In the genomic region with DNA sequence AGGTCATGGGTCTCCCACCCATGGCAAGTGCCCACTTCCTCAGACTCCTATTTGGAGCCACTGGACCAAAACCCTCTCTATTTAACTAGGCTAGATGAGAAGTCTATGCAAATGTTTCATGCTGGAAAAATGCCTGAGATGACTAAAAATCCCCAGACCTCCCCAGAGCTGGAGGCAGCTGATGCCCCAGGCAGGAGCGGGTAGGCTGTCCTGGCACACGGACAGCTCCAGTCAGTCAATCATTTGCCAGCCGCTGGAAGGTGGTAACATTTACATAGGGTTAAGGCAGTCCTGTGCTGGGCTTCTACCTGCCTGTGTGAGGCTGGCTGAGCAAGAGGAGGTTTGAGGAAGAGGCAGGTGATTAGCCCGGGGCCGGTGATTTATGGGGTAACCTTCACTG, we compare ENCODE assay signal across 14 mouse cellular contexts. TPM values are rescaled to one million over a fixed set of nuclear protein-coding genes. Genes with fewer than 3 reads are reported as not detected.
DNase-seq lines count a peak whose midpoint lies in the region; ATAC-seq and TF ChIP-seq lines count a peak whose summit lies in the region.
"Had no signal": no experiment of that assay in that cellular context is flagged by ENCODE, and none has a peak within 500 bp of the region (broad histone marks: within the 10 kb centered on the region; RNA-seq: fewer than 3 reads in every experiment).

No protein-coding gene starts in this region.

- TF ChIP-seq POLR2A in brain, embryonic 14.5 days (IDR thresholded peaks at IDR 0.05; ENCODE audit: borderline replicate concordance, extremely low read depth, insufficient read depth, insufficient read length, poor library complexity, severe bottlenecking): no peak

- no peak overlapping the region for H3K4me2 ChIP-seq in kidney, postnatal 0 days (ENCODE audit: low read length)
- H3K4me2 ChIP-seq: embryonic facial prominence, embryonic 15.5 days; midbrain, embryonic 12.5 days; neural tube, embryonic 13.5 days had no signal

- no peak overlapping the region for H3K4me3 ChIP-seq in kidney, postnatal 0 days (replicated peaks; ENCODE audit: low read depth, low read length)
- H3K4me3 ChIP-seq: embryonic facial prominence, embryonic 15.5 days; layer of hippocampus, adult 2 months; midbrain, embryonic 12.5 days; neural tube, embryonic 13.5 days had no signal

- no peaks in the 10 kb centered on the region for H3K36me3 ChIP-seq in kidney, postnatal 0 days (ENCODE audit: insufficient read depth, low read length)
- H3K36me3 ChIP-seq: embryonic facial prominence, embryonic 15.5 days; midbrain, embryonic 12.5 days; neural tube, embryonic 13.5 days had no signal

- H3K9ac ChIP-seq in kidney, postnatal 0 days (ENCODE audit: low read depth, low read length): no peak overlapping the region
- H3K9ac ChIP-seq: embryonic facial prominence, embryonic 15.5 days; midbrain, embryonic 12.5 days; neural tube, embryonic 13.5 days had no signal

- no peaks in the 10 kb centered on the region for H3K27me3 ChIP-seq in kidney, postnatal 0 days (ENCODE audit: insufficient read depth, low read length)
- H3K27me3 ChIP-seq: embryonic facial prominence, embryonic 15.5 days; midbrain, embryonic 12.5 days; neural tube, embryonic 13.5 days had no signal

- H3K4me1 ChIP-seq in kidney, postnatal 0 days (replicated peaks; ENCODE audit: insufficient read depth, low read length): no peaks in the 10 kb centered on the region
- H3K4me1 ChIP-seq: midbrain, embryonic 12.5 days; neural tube, embryonic 13.5 days had no signal

- ATAC-seq in frontal cortex, adult (ENCODE audit: low TSS enrichment): peak; percentile 69; the same call in 1 of the 2 replicates
- peak; percentile 95 for ATAC-seq in kidney, postnatal 0 days (replicated peaks; ENCODE audit: low FRiP score, low read depth)
- no peak for ATAC-seq in megakaryocyte-erythroid progenitor cell, adult 5-6 weeks (replicated peaks; ENCODE audit: low FRiP score, low TSS enrichment, poor library complexity, severe bottlenecking)
- ATAC-seq in erythroblast, adult 5-6 weeks (replicated peaks; ENCODE audit: low FRiP score, poor library complexity, severe bottlenecking): no peak
- no peak for ATAC-seq in cerebellum, adult (ENCODE audit: insufficient number of reproducible peaks, low FRiP score, low TSS enrichment)
- ATAC-seq: CD4-positive, CD25-positive, alpha-beta regulatory T cell, adult 4 months had no signal

- H3K9me3 ChIP-seq in kidney, postnatal 0 days (replicated peaks; ENCODE audit: low read length): no peaks in the 10 kb centered on the region
- H3K9me3 ChIP-seq: embryonic facial prominence, embryonic 15.5 days; midbrain, embryonic 12.5 days; neural tube, embryonic 13.5 days had no signal

- peak overlapping the region; percentile 54 for H3K27ac ChIP-seq in kidney, postnatal 0 days
- H3K27ac ChIP-seq: embryonic facial prominence, embryonic 15.5 days; layer of hippocampus, adult 2 months; midbrain, embryonic 12.5 days; neural tube, embryonic 13.5 days had no signal

- no peak for DNase-seq in frontal cortex, postnatal 10 days (ENCODE audit: low spot score in 2 of 2)
- peak; percentile 97 for DNase-seq in 3T3-L1 (ENCODE audit: low read depth, low spot score)
- DNase-seq in brain, embryonic 14.5 days (ENCODE audit: low read depth): peak; percentile 30
- peak; percentile 54 for DNase-seq in kidney, postnatal 0 days (ENCODE audit: low spot score)
- DNase-seq: lung, adult 18-20 months had no signal

- TF ChIP-seq CTCF in brain, embryonic 14.5 days (IDR thresholded peaks at IDR 0.05; ENCODE audit: borderline replicate concordance, extremely low read depth, insufficient read depth, insufficient read length): no peak
- TF ChIP-seq CTCF in kidney, postnatal 0 days (IDR thresholded peaks at IDR 0.05; ENCODE audit: low read depth): no peak

- 19% methylated on average over 5 of the region's 5 CpGs for WGBS in kidney, postnatal 0 days

RNA-seq across cellular contexts. Expression of gene Chaf1b, which starts 28.5 kb away (rescaled TPM):
- polyA plus RNA-seq in brain, embryonic 14.5 days (2012; rRNA removed): 20.5 and 26.7 TPM in 2 replicates
- polyA plus RNA-seq in kidney, postnatal 0 days (2015; fragmentation: Nextera tagmentation; extraction: Ambion mirVana): 43.8 and 49.2 TPM in 2 replicates
- total RNA-seq in megakaryocyte-erythroid progenitor cell, adult 5-6 weeks (2014; fragmentation: Nextera tagmentation): 79.5 and 94.4 TPM in 2 replicates
- 80.8 and 86.6 TPM in 2 replicates for total RNA-seq in megakaryocyte-erythroid progenitor cell, adult 5-6 weeks (2017)
- 6.9 and 18.0 TPM in 2 replicates for total RNA-seq in erythroblast, adult 5-6 weeks (2015; ENCODE audit: low replicate concordance)
- total RNA-seq in erythroblast, adult 5-6 weeks (2017; ENCODE audit: low replicate concordance): 16.4 and 27.9 TPM in 2 replicates

Comparison
In these comparisons a context has a peak if more than half of its experiments do, and no peak if none do; other contexts are left out.
1. ATAC-seq: peak in frontal cortex, adult (single experiment) and kidney, postnatal 0 days (single experiment); none in megakaryocyte-erythroid progenitor cell, adult 5-6 weeks (single experiment), erythroblast, adult 5-6 weeks (single experiment) and cerebellum, adult (single experiment).
2. DNase-seq: peak in 3T3-L1 (single experiment), brain, embryonic 14.5 days (single experiment) and kidney, postnatal 0 days (single experiment); none in frontal cortex, postnatal 10 days (0 of 2).